Mouse (Mus musculus): ENCODE measurements at regions not wholly inside any gene's neighbourhood (a gene's known extent, or its start where the extent isn't known, plus 50 kb on each side); places are given as distances from the start of the nearest gene placed in this dataset.
A peak's percentile ranks its signal among the peaks of the same experiment; 100 is the strongest.

- H3K4me3 ChIP-seq = no peak overlapping the region
- DNase-seq (ENCODE audit: low spot score) = no peak
- WGBS = 87% methylated on average over 5 of the region's 5 CpGs
- no peaks in the 10 kb centered on the region for H3K4me1 ChIP-seq
- 0 out of 2 replicates have a peak, but pooled peaks cover 4% of the 10 kb centered on the region for H3K9me3 ChIP-seq (replicated peaks)
- no peaks in the 10 kb centered on the region for H3K27me3 ChIP-seq (ENCODE audit: low read depth, poor library complexity, severe bottlenecking)
- H3K27ac ChIP-seq (replicated peaks) = no peak overlapping the region
- no peaks in the 10 kb centered on the region for H3K36me3 ChIP-seq
These were observed 61.4 kb upstream of the 4933415F23Rik start for GRCm38 (mm10) chr1:23163371-23163935.

- DNase-seq (ENCODE audit: low spot score) = no peak
- 85% methylated on average over 6 of the region's 6 CpGs for WGBS
- Histone ChIP-seq H3K27ac (replicated peaks) (no peak overlapping the region), H3K4me1 (no peaks in the 10 kb centered on the region), H3K36me3 (no peaks in the 10 kb centered on the region), H3K27me3 (ENCODE audit: low read depth, poor library complexity, severe bottlenecking) (no peaks in the 10 kb centered on the region), H3K4me3 (no peak overlapping the region), H3K9me3 (replicated peaks) (0 out of 2 replicates have a peak, but pooled peaks cover 4% of the 10 kb centered on the region)
These were observed 60.7 kb upstream of the 4933415F23Rik start for GRCm38 (mm10) chr1:23162766-23163165.

MicroRNAs encoded in the stretch of these regions (microRNA counts, 519-probe panel; counts per million panel counts)
- microRNA mmu-miR-30a (4,910 counts per million, percentile 28 among the panel's probes with 10 or more counts), microRNA mmu-miR-30c (8,008 counts per million, percentile 83 among the panel's probes with 10 or more counts)

Small RNA genes in the stretch of these regions (microRNA-seq; reads per million reads assigned to microRNA genes)
- gene Mir30a = 12,403 reads per million, percentile 96 among the genes with 10 or more reads in this experiment
- gene Mir30c-2 = 54.8 reads per million, percentile 43 among the genes with 10 or more reads in this experiment
